Mouse (Mus musculus) ES-E14 (cell line): ENCODE measurements at regions not wholly inside any gene's neighbourhood (a gene's known extent, or its start where the extent isn't known, plus 50 kb on each side); places are given as distances from the start of the nearest gene placed in this dataset.

Source experiments
- DNase-seq: peaks from one replicate; pipeline ENCODE4 v3.0.0-alpha.2; 2013; ENCODE audit warnings: low read depth, low spot score
- H3K27ac ChIP-seq: 2 replicates; pipeline ENCODE4 v1.5.1; 2012; ENCODE audit warnings: low read depth, mild to moderate bottlenecking, low read length, moderate library complexity, mixed read lengths; ENCODE audit not compliant: poor library complexity, insufficient read depth, severe bottlenecking
- H3K36me3 ChIP-seq: 2 replicates; pipeline ENCODE4 v1.6.1; 2012; ENCODE audit warnings: mild to moderate bottlenecking, low read length, moderate library complexity, mixed read lengths; ENCODE audit not compliant: control insufficient read depth, poor library complexity, insufficient read depth, severe bottlenecking
- H3K4me1 ChIP-seq, 2 experiments: fragments of 150-350 bp in 1 of 2; sonication (generic) in 1 of 2; 2 replicates each; pipeline ENCODE4 v1.6.1; 2012; ENCODE audit warnings: low read length in 2 of 2, mild to moderate bottlenecking in 1 of 2, mixed read lengths in 1 of 2; ENCODE audit not compliant: control insufficient read depth in 2 of 2, insufficient read depth in 2 of 2, poor library complexity in 1 of 2
- H3K4me3 ChIP-seq, 2 experiments: fragments of 150-350 bp in 1 of 2; sonication (generic) in 1 of 2; 2 replicates each; pipeline ENCODE4 v1.5.1; 2012; ENCODE audit warnings: low read length in 2 of 2, low read depth in 1 of 2, mild to moderate bottlenecking in 1 of 2, mixed read lengths in 1 of 2; ENCODE audit not compliant: insufficient read depth in 1 of 2, poor library complexity in 1 of 2, severe bottlenecking in 1 of 2
- H3K9ac ChIP-seq: 2 replicates; pipeline ENCODE4 v1.6.1; 2012; ENCODE audit warnings: low read depth, mild to moderate bottlenecking, low read length, mixed read lengths; ENCODE audit not compliant: poor library complexity, insufficient read depth, severe bottlenecking
- H3K9me3 ChIP-seq: fragments of 150-350 bp; sonication (generic); 2 replicates; pipeline ENCODE4 v1.6.1; 2012; ENCODE audit warnings: low read depth, mild to moderate bottlenecking, low read length; ENCODE audit not compliant: control insufficient read depth, insufficient read depth
- CHD2 ChIP-seq: IDR thresholded peaks from 2 replicates; pipeline ENCODE4 v1.6.1; 2014; ENCODE audit warnings: mild to moderate bottlenecking, low read depth, low read length, inconsistent platforms
- HCFC1 ChIP-seq: IDR thresholded peaks from 2 replicates; pipeline ENCODE4 v1.6.1; 2012; ENCODE audit warnings: low read length, inconsistent platforms, borderline replicate concordance; ENCODE audit not compliant: insufficient read depth
- MAFK ChIP-seq: IDR thresholded peaks from 2 replicates; pipeline ENCODE4 v1.6.1; 2014; ENCODE audit warnings: mild to moderate bottlenecking, low read depth, low read length, inconsistent platforms; ENCODE audit not compliant: insufficient read depth
- ZC3H11A ChIP-seq: IDR thresholded peaks from 2 replicates; pipeline ENCODE4 v1.6.1; 2012; ENCODE audit warnings: low read depth, mild to moderate bottlenecking, inconsistent platforms, low read length, borderline replicate concordance
- ZNF384 ChIP-seq: IDR thresholded peaks from 2 replicates; pipeline ENCODE4 v1.6.1; 2012; ENCODE audit warnings: low read depth, low read length, inconsistent platforms
- in situ Hi-C, 2 experiments: fragments of 600-800 bp; cut with MboI; formaldehyde crosslinking; loops; one replicate each; pipeline ENCODE4 v1.15.1; 2025; ENCODE audit warnings: low sequenced_read_pairs in 2 of 2, inconsistent platforms in 1 of 2; ENCODE audit not compliant: unreplicated experiment in 2 of 2

- Histone ChIP-seq H3K9me3 (no peaks in the 10 kb centered on the region), H3K9ac (no peak overlapping the region), H3K27ac (no peak overlapping the region), H3K4me3 (peak overlapping the region in 1 of 2 experiments; percentile 21; a peak in 1 of 4 replicates), H3K4me1 (peaks cover 11 to 29% of the 10 kb centered on the region in 2 experiments), H3K36me3 (no peaks in the 10 kb centered on the region)
- in situ Hi-C loops: no loop called here
- TF ChIP-seq MAFK: no peak
- no peak for TF ChIP-seq CHD2
- TF ChIP-seq HCFC1: no peak
- DNase-seq: no peak
These were observed 122.9 kb upstream of the Smad3 start for GRCm38 (mm10) chr9:63880487-63881260.

GRCm38 (mm10) chr9:63879710-63880428 is 122.1 kb upstream of the Smad3 start:
- Histone ChIP-seq H3K27ac (peak overlapping the region; percentile 78), H3K4me3 (no peak overlapping the region), H3K4me1 (peaks cover 11 to 31% of the 10 kb centered on the region in 2 experiments), H3K36me3 (no peaks in the 10 kb centered on the region), H3K9ac (peak overlapping the region; percentile 30; the same call in 1 of the 2 replicates), H3K9me3 (no peaks in the 10 kb centered on the region)
- no peak for TF ChIP-seq ZC3H11A
- no peak for TF ChIP-seq CHD2
- no peak for TF ChIP-seq ZNF384
- TF ChIP-seq MAFK: no peak
- TF ChIP-seq HCFC1: no peak
- in situ Hi-C loops: no loop called here
- DNase-seq: no peak

- Histone ChIP-seq H3K36me3 (no peaks in the 10 kb centered on the region), H3K27ac (no peak overlapping the region), H3K9ac (no peak overlapping the region), H3K4me3 (no peak overlapping the region), H3K9me3 (no peaks in the 10 kb centered on the region), H3K4me1 (peaks cover 11 to 31% of the 10 kb centered on the region in 2 experiments)
- no peak for TF ChIP-seq CHD2
- TF ChIP-seq HCFC1: no peak
- no peak for TF ChIP-seq MAFK
- no peak for TF ChIP-seq ZNF384
- TF ChIP-seq ZC3H11A: no peak
- in situ Hi-C loops: no loop called here
- DNase-seq: no peak
These were observed 120.1 kb upstream of the Smad3 start for GRCm38 (mm10) chr9:63877864-63878263.

- Histone ChIP-seq H3K4me1 (peaks cover 11 to 31% of the 10 kb centered on the region in 2 experiments), H3K36me3 (no peaks in the 10 kb centered on the region), H3K4me3 (peak overlapping the region; percentile 35 to 41), H3K9me3 (no peaks in the 10 kb centered on the region), H3K9ac (peak overlapping the region; percentile 30; the same call in 1 of the 2 replicates), H3K27ac (no peak overlapping the region)
- TF ChIP-seq CHD2 (no peak), MAFK (no peak), HCFC1 (no peak), ZNF384 (no peak), ZC3H11A (no peak)
- DNase-seq: no peak
- in situ Hi-C loops: no loop called here
These were observed 119.1 kb upstream of the Smad3 start for GRCm38 (mm10) chr9:63876886-63877285.
